1 mouse cellular context compared by ENCODE assay signal in the genomic region with DNA sequence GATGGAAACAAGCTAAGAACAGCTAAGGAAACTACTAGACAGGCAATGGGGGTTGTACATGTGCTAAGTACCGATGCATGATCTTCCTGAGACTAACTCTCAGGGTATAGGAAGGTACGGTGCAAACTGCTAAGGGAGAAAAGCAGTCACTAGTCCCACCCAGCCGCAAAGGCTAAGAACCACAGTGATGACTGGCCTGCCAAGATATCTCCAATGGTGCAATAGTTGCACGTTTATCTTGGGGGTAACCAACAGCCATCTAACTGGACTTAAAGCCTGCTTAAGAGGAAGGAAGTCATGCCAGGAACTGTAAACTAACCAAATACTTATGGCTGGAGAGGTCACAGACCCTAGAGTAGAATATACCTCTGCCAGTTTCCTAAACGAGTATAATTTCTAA.
A peak's percentile ranks its signal among the peaks of the same experiment; 100 is the strongest.
TF ChIP-seq lines count a peak whose summit lies in the region.

No protein-coding gene starts in this region.

TF ChIP-seq in MEL, 35 proteins besides CTCF, POLR2A, EP300 and RAD21 (continued from another document):
- no peak for TF ChIP-seq NRF1 (IDR thresholded peaks at IDR 0.05; ENCODE audit: insufficient read depth, low read depth, low read length, poor library complexity, severe bottlenecking)
- no peak for TF ChIP-seq MXI1 (IDR thresholded peaks at IDR 0.05; ENCODE audit: low read depth, low read length)
- no peak for TF ChIP-seq UBTF (IDR thresholded peaks at IDR 0.05; ENCODE audit: borderline replicate concordance, insufficient read depth, low read depth, low read length)
- peak; percentile 65 for TF ChIP-seq GATA1 (IDR thresholded peaks at IDR 0.05; ENCODE audit: low read depth, low read length)
- TF ChIP-seq MAZ (IDR thresholded peaks at IDR 0.05; ENCODE audit: low read depth, low read length) = no peak
- TF ChIP-seq CHD1 (IDR thresholded peaks at IDR 0.05; ENCODE audit: low read depth, low read length) = no peak
- no peak for TF ChIP-seq POLR2AphosphoS5 (IDR thresholded peaks at IDR 0.05; ENCODE audit: borderline replicate concordance, low read depth, low read length)
- TF ChIP-seq BHLHE40 (IDR thresholded peaks at IDR 0.05; ENCODE audit: borderline replicate concordance, low read depth, low read length) = peak; percentile 74
- no peak for TF ChIP-seq USF1 (IDR thresholded peaks at IDR 0.05; ENCODE audit: low read depth, low read length)
- no peak for TF ChIP-seq HCFC1 (IDR thresholded peaks at IDR 0.05; ENCODE audit: low read depth, low read length)
- no peak for TF ChIP-seq JUND (IDR thresholded peaks at IDR 0.05; ENCODE audit: low read depth, low read length)
- TF ChIP-seq GABPA (IDR thresholded peaks at IDR 0.05; ENCODE audit: low read depth, low read length) = no peak
- no peak for TF ChIP-seq ELF1 (IDR thresholded peaks at IDR 0.05; ENCODE audit: low read depth, low read length)
- TF ChIP-seq MYB (IDR thresholded peaks at IDR 0.05; ENCODE audit: low read depth, low read length) = peak; percentile 74
- TF ChIP-seq SIN3A (IDR thresholded peaks at IDR 0.05; ENCODE audit: low read length) = 0 out of 2 replicates have a peak, but pooled peaks have one; percentile 23
- no peak for TF ChIP-seq USF2 (IDR thresholded peaks at IDR 0.05; ENCODE audit: borderline replicate concordance in 1 of 2, insufficient read depth in 1 of 2, low read depth in 1 of 2, low read length in 2 of 2)
- TF ChIP-seq POLR2AphosphoS2 (IDR thresholded peaks at IDR 0.05; ENCODE audit: low read length) = no peak
- no peak for TF ChIP-seq ZNF384 (IDR thresholded peaks at IDR 0.05; ENCODE audit: low read depth, low read length)
- no peak for TF ChIP-seq ZC3H11A (IDR thresholded peaks at IDR 0.05; ENCODE audit: low read depth, low read length)
- TF ChIP-seq TAL1 (IDR thresholded peaks at IDR 0.05; ENCODE audit: low read length) = peak; percentile 76
- TF ChIP-seq TBP (IDR thresholded peaks at IDR 0.05; ENCODE audit: low read depth, low read length) = no peak
- no peak for TF ChIP-seq E2F4 (IDR thresholded peaks at IDR 0.05; ENCODE audit: borderline replicate concordance, low read depth, low read length)
- TF ChIP-seq SMC3 (IDR thresholded peaks at IDR 0.05; ENCODE audit: low read depth, low read length) = no peak
- TF ChIP-seq CHD2 (IDR thresholded peaks at IDR 0.05; ENCODE audit: low read length) = no peak
- no peak for TF ChIP-seq KAT2A (conservative IDR thresholded peaks at IDR 0.05; ENCODE audit: low read depth, low read length)
- TF ChIP-seq MAX (IDR thresholded peaks at IDR 0.05; ENCODE audit: low read length) = 0 out of 2 replicates have a peak, but pooled peaks have one; percentile 34
- peak; percentile 48; the same call in 1 of the 2 replicates for TF ChIP-seq MYC (IDR thresholded peaks at IDR 0.05; ENCODE audit: low read depth, low read length)
- no peak for TF ChIP-seq MAFK (IDR thresholded peaks at IDR 0.05; ENCODE audit: borderline replicate concordance, low read depth, low read length)
- TF ChIP-seq ZKSCAN1 (IDR thresholded peaks at IDR 0.05; ENCODE audit: low read depth, low read length) = no peak
- peak; percentile 49; the same call in 1 of the 2 replicates for TF ChIP-seq ETS1 (IDR thresholded peaks at IDR 0.05; ENCODE audit: low read depth, low read length)
- no peak for TF ChIP-seq NELFE (IDR thresholded peaks at IDR 0.05; ENCODE audit: low read depth, low read length)
- 0 out of 2 replicates have a peak, but pooled peaks have one; percentile 20 for TF ChIP-seq RCOR1 (IDR thresholded peaks at IDR 0.05; ENCODE audit: low read depth, low read length)
